Mouse (Mus musculus): ENCODE data around the gene Arf4. TPM values are rescaled to one million over a fixed set of nuclear protein-coding genes. Genes with fewer than 3 reads are reported as not detected.
"Not testable (repeated sequence)": the region's sequence is repeated elsewhere in the genome, so short reads cannot be mapped to it uniquely, and the experiment has no call there.

The Arf4 gene
- polyA plus RNA-seq, 1 experiment from 2014 or later = 411 TPM

GRCm38 (mm10) chr14:26705246-26705645, 67.4 kb downstream of the Arf4 start:
- not testable (repeated sequence) for H3K4me1 ChIP-seq (replicated peaks; ENCODE audit: control insufficient read depth, insufficient read depth); DNase-seq (ENCODE audit: low spot score); H3K27me3 ChIP-seq (ENCODE audit: control insufficient read depth, insufficient read depth, low read length); H3K27ac ChIP-seq (replicated peaks); H3K9me3 ChIP-seq (ENCODE audit: control insufficient read depth, low read length); H3K4me3 ChIP-seq (ENCODE audit: low read depth, low read length); H3K36me3 ChIP-seq (ENCODE audit: control insufficient read depth, insufficient read depth, low read length); H3K4me2 ChIP-seq (replicated peaks; ENCODE audit: low read depth); H3K9ac ChIP-seq (ENCODE audit: low read length); ATAC-seq (ENCODE audit: low FRiP score, low TSS enrichment)
- 81% methylated on average over 5 of the region's 5 CpGs for WGBS
- TF ChIP-seq CTCF (IDR thresholded peaks at IDR 0.05; ENCODE audit: low read depth) = 0 out of 2 replicates have a peak, but pooled peaks have one; percentile 3

Small RNA genes within 50 kb of the gene (microRNA-seq; reads per million reads assigned to microRNA genes)
- 0.96 reads per million for gene Mir7672

Other genes starting within 250 kb of the Arf4 start
- 69.0 and 76.5 TPM in 2 replicates for gene Slmap, start 103.1 kb upstream of the Arf4 start, polyA plus RNA-seq (2015; fragmentation: Nextera tagmentation; extraction: Ambion mirVana)
- 27.0 TPM in 2 replicates for gene Dennd6a, start 64.2 kb upstream of the Arf4 start, polyA plus RNA-seq (2015; fragmentation: Nextera tagmentation; extraction: Ambion mirVana)
- 9.3 and 9.8 TPM in 2 replicates for gene Pde12, start 31.8 kb downstream of the Arf4 start, polyA plus RNA-seq (2015; fragmentation: Nextera tagmentation; extraction: Ambion mirVana)
- 0.01 and 0.02 TPM in 2 replicates for gene Dnah12, start 55.2 kb downstream of the Arf4 start, polyA plus RNA-seq (2015; fragmentation: Nextera tagmentation; extraction: Ambion mirVana)

Data from stomach, postnatal 0 days (tissue).